Mouse (Mus musculus): ENCODE results near the gene Bnip2.

GRCm38 (mm10) chr9:69940839-69941490 is 48.3 kb upstream of the Bnip2 start:
- TF ChIP-seq CTCF (IDR thresholded peaks at IDR 0.05; ENCODE audit: low read depth): no peak
- TF ChIP-seq EP300 (IDR thresholded peaks at IDR 0.05; ENCODE audit: low read depth): no peak
